Mouse (Mus musculus) liver, embryonic 16.5 days (tissue): Measurements from ENCODE around the gene Hivep3. TPM values are rescaled to one million over a fixed set of nuclear protein-coding genes. Genes with fewer than 3 reads are reported as not detected.

Experiments used
- ATAC-seq: fragments of 200-750 bp; cut with Nextera tagmentation; 2 replicates; pipeline ENCODE4 v1.8.0; 2017; ENCODE audit warnings: low read depth, mild to moderate bottlenecking, moderate number of reproducible peaks, moderate library complexity
- H3K27ac ChIP-seq: fragments of 300-500 bp; sonication (generic); 2 replicates; pipeline ENCODE4 v1.5.1; 2014; ENCODE audit warnings: mild to moderate bottlenecking, low read length
- H3K27me3 ChIP-seq: fragments of 300-500 bp; sonication (generic); 2 replicates; pipeline ENCODE4 v1.6.1; 2014; ENCODE audit warnings: low read depth, low read length, mixed read lengths; ENCODE audit not compliant: control insufficient read depth, insufficient read depth
- H3K36me3 ChIP-seq: fragments of 300-500 bp; sonication (generic); 2 replicates; pipeline ENCODE4 v1.6.1; 2014; ENCODE audit warnings: mild to moderate bottlenecking; ENCODE audit not compliant: control insufficient read depth, insufficient read depth
- H3K4me1 ChIP-seq: fragments of 300-500 bp; sonication (generic); 2 replicates; pipeline ENCODE4 v1.6.1; 2014; ENCODE audit warnings: low read depth, low read length, mixed read lengths; ENCODE audit not compliant: control insufficient read depth
- H3K4me2 ChIP-seq: fragments of 300-500 bp; sonication (generic); 2 replicates; pipeline ENCODE4 v1.6.1; 2014; ENCODE audit warnings: low read depth, low read length, mixed read lengths
- H3K4me3 ChIP-seq: fragments of 300-500 bp; sonication (generic); 2 replicates; pipeline ENCODE4 v1.5.1; 2014; ENCODE audit warnings: low read depth, mild to moderate bottlenecking, low read length
- H3K9ac ChIP-seq: fragments of 300-500 bp; sonication (generic); 2 replicates; pipeline ENCODE4 v1.6.1; 2014; ENCODE audit warnings: low read depth, low read length
- H3K9me3 ChIP-seq: fragments of 300-500 bp; sonication (generic); replicated peaks from 2 replicates; pipeline ENCODE4 v1.6.1; 2016; ENCODE audit warnings: low read length; ENCODE audit not compliant: control insufficient read depth
- WGBS: fragments of 180-500 bp; shearing (Covaris S2); extraction: QIAGEN DNeasy Blood & Tissue Kit; methylation state at CpG from one replicate; pipeline ENCODE4 v1.1.7; 2014; ENCODE audit not compliant: insufficient replicate concordance; 5-methylcytosine and 5-hydroxymethylcytosine counted together
- polyA plus RNA-seq: library from polyadenylated mRNA; unstranded; fragments of >200 nt; fragmentation: Nextera tagmentation; extraction: Ambion mirVana; gene quantifications from 2 replicates; pipeline ENCODE4 v1.2.1, GENCODE M21; 2015

Hivep3 gene
- 2.1 and 2.3 TPM in 2 replicates for polyA plus RNA-seq

DNA sequence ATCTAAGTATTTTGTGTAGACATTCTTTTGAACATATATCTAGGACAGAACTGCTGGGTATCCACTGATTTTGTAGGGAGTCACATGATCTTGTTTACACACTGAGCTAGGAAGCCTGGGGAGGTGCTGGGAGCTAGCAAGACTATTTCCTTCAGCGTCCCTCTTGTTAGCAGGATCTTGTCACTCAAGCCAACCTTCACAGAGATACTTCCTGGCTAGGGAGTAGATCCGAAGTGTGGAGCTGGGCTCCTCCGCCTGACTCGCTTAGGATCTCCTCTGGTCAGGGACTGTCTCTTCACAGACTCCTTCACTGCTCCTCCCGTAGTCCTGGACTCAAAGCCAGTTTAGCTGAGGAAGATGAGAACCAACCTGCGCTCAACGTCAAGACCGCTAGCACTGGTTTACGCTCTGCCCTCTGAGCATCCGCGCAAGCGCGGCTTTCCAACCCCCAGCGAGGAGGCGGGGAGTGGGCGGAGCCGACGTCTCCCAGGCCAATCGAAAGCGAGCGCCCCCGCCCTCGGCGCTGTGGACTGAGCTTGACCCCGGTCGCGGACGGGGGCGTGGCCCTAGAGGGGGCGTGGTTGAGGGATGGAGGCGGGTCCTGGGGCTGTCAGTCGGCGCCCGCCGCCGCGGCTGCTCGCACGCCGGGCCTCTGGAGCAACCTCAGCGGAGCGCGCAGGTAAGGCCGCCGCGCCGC lies at the start of gene Hivep3:
TSS of gene Hivep3 (plus strand) at position 601 of the 697 bp plus-strand sequence.
- peaks cover 4% of the 10 kb centered on the region; the same call in 1 of the 2 replicates for H3K4me1 ChIP-seq
- no peaks in the 10 kb centered on the region for H3K36me3 ChIP-seq
- peak within 1 kb of the TSS; percentile 67 for H3K4me3 ChIP-seq
- H3K9me3 ChIP-seq: no peaks in the 10 kb centered on the region
- peaks cover 13% of the 10 kb centered on the region for H3K27me3 ChIP-seq
- WGBS: under 1% methylated on average over 45 of the region's 47 CpGs
- peak within 1 kb of the TSS; percentile 35; the same call in 1 of the 2 replicates for H3K27ac ChIP-seq
- peak within 1 kb of the TSS; percentile 88 for H3K4me2 ChIP-seq
- H3K9ac ChIP-seq: peak within 1 kb of the TSS; percentile 39; the same call in 1 of the 2 replicates
- ATAC-seq: peak; percentile 96

DNA sequence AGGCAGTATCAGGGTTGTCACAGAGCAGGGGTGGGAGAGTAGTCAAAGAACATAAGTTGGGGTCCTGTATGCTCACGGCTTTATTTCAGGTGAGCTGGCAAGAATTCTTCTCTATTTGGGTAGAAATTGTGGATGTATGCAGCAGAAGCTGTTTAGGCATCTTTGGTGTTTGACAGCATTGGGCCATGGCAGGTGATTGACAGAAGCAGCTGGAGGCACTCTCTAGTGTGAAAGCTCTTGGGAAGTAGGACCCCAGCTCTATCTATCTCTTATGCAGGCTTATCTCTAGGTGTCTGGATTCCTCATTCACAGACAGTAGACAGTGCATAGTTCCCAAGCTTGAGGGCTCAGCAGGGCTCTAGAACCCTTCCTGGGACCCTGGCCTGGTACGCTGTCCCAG lies 47.8 kb upstream of the Hivep3 start:
- Histone ChIP-seq H3K27ac (no peak overlapping the region), H3K4me2 (no peak overlapping the region), H3K9ac (no peak overlapping the region), H3K36me3 (no peaks in the 10 kb centered on the region), H3K9me3 (no peaks in the 10 kb centered on the region), H3K4me1 (no peaks in the 10 kb centered on the region), H3K4me3 (no peak overlapping the region), H3K27me3 (no peaks in the 10 kb centered on the region)
- 67% methylated on average over 2 of the region's 2 CpGs for WGBS
- no peak for ATAC-seq

GRCm38 (mm10) chr4:119698339-119698738 lies 35.2 kb upstream of the Hivep3 start:
- ATAC-seq: no peak
- Histone ChIP-seq H3K4me3 (no peak overlapping the region), H3K27me3 (no peaks in the 10 kb centered on the region), H3K9me3 (no peaks in the 10 kb centered on the region), H3K4me2 (no peak overlapping the region), H3K4me1 (no peaks in the 10 kb centered on the region), H3K36me3 (no peaks in the 10 kb centered on the region), H3K9ac (no peak overlapping the region), H3K27ac (no peak overlapping the region)
- WGBS: 38% methylated on average over 2 of the region's 2 CpGs

- 64% methylated on average over 11 of the region's 11 CpGs for WGBS
- H3K27me3 ChIP-seq: no peaks in the 10 kb centered on the region
- H3K27ac ChIP-seq: no peak overlapping the region
- H3K9me3 ChIP-seq: no peaks in the 10 kb centered on the region
- H3K9ac ChIP-seq: no peak overlapping the region
- no peak overlapping the region for H3K4me2 ChIP-seq
- H3K4me1 ChIP-seq: no peaks in the 10 kb centered on the region
- no peaks in the 10 kb centered on the region for H3K36me3 ChIP-seq
- H3K4me3 ChIP-seq: no peak overlapping the region
- ATAC-seq: no peak
These were observed 32.2 kb upstream of the Hivep3 start for GRCm38 (mm10) chr4:119701269-119701954.

DNA sequence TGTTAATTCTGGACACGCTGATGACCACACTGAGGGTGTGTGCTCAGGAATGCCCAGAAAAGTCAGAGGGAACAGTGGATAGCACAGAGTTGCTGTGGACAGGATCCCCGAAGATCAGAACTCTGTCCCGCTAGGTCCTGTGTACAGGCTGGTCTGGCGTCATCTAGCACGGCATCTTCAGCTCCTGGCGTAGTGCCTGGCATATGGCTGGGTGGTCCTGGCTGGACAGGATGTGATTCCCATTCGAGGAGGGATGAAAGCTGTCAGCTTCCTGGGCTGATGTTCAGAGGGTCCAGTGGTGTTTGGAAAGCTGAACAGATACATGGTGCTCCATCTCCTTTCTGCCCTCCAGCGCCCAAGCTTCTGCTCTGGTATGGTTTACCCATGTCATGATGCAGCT lies 29.6 kb upstream of the Hivep3 start:
- Histone ChIP-seq H3K27ac (no peak overlapping the region), H3K4me1 (no peaks in the 10 kb centered on the region), H3K36me3 (no peaks in the 10 kb centered on the region), H3K4me2 (no peak overlapping the region), H3K27me3 (no peaks in the 10 kb centered on the region), H3K4me3 (no peak overlapping the region), H3K9me3 (no peaks in the 10 kb centered on the region), H3K9ac (no peak overlapping the region)
- 68% methylated on average over 8 of the region's 8 CpGs for WGBS
- no peak for ATAC-seq

DNA sequence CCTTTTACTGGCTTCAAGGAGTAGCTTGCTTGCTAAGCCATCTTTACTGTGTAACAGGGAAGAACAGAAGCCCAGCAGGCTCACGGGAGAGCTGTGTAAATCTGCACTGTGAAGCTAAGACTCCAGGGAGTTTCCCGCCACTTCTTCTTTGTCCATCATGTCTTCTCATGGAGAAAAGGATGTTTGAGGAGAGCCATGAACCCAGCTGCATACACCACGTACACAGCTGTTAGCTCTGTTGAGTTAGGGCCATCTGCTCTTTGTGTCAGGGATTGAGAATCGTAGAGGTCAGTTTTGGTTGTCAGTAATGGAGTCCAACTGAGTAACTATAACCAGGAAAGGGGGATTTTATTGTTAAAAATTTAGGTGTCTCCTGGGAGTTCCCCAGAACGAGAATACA lies 26.3 kb upstream of the Hivep3 start:
- ATAC-seq: no peak
- Histone ChIP-seq H3K27ac (no peak overlapping the region), H3K27me3 (no peaks in the 10 kb centered on the region), H3K9ac (no peak overlapping the region), H3K9me3 (no peaks in the 10 kb centered on the region), H3K4me2 (no peak overlapping the region), H3K4me1 (no peaks in the 10 kb centered on the region), H3K36me3 (no peaks in the 10 kb centered on the region), H3K4me3 (no peak overlapping the region)
- 46% methylated on average over 5 of the region's 5 CpGs for WGBS

GRCm38 (mm10) chr4:119707751-119708150 lies 25.8 kb upstream of the Hivep3 start:
- 31% methylated on average over 3 of the region's 3 CpGs for WGBS
- Histone ChIP-seq H3K4me2 (no peak overlapping the region), H3K4me1 (no peaks in the 10 kb centered on the region), H3K27ac (no peak overlapping the region), H3K36me3 (no peaks in the 10 kb centered on the region), H3K4me3 (no peak overlapping the region), H3K9ac (no peak overlapping the region), H3K9me3 (no peaks in the 10 kb centered on the region), H3K27me3 (no peaks in the 10 kb centered on the region)
- no peak for ATAC-seq

DNA sequence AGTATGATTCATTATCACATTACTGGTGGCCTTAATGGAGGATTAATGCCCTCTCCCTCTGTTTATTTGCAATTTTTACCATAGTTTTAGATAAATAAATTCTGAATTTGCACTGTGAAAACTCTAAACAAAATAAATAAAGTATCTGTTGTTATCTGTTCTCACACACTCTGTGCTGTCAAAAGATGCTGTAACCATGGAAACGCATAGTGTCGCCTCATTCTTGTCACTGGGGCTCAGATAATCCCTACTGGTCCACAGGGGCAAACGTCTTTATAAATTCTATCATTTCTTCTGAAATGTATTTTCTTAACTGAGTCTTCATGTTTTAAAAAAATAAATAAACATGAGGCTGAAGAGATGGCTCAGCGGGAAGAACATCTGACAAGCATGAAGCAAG lies 23.4 kb upstream of the Hivep3 start:
- Histone ChIP-seq H3K4me3 (no peak overlapping the region), H3K4me1 (no peaks in the 10 kb centered on the region), H3K36me3 (no peaks in the 10 kb centered on the region), H3K9ac (no peak overlapping the region), H3K4me2 (no peak overlapping the region), H3K27me3 (no peaks in the 10 kb centered on the region), H3K27ac (no peak overlapping the region), H3K9me3 (no peaks in the 10 kb centered on the region)
- ATAC-seq: no peak
- WGBS: 57% methylated on average over 4 of the region's 4 CpGs

GRCm38 (mm10) chr4:119717443-119717842 lies 16.1 kb upstream of the Hivep3 start:
- H3K4me3 ChIP-seq: no peak overlapping the region
- H3K36me3 ChIP-seq: no peaks in the 10 kb centered on the region
- H3K27ac ChIP-seq: no peak overlapping the region
- H3K9me3 ChIP-seq: no peaks in the 10 kb centered on the region
- no peaks in the 10 kb centered on the region for H3K27me3 ChIP-seq
- H3K4me2 ChIP-seq: no peak overlapping the region
- ATAC-seq: no peak
- 73% methylated on average over 11 of the region's 11 CpGs for WGBS
- H3K9ac ChIP-seq: no peak overlapping the region
- no peaks in the 10 kb centered on the region for H3K4me1 ChIP-seq
